Mouse (Mus musculus) naive thymus-derived CD4-positive, alpha-beta T cell, adult 5 months (primary cell): ENCODE measurements around the gene Rtkn2. TPM values are rescaled to one million over a fixed set of nuclear protein-coding genes. Genes with fewer than 3 reads are reported as not detected.

ENCODE experiments used
- polyA plus RNA-seq: library from polyadenylated mRNA; unstranded; fragments of 100-300 nt; shearing (Covaris generic); gene quantifications from one replicate; pipeline ENCODE4 v1.2.1, GENCODE M21; 2017

Gene Rtkn2
- 0.22 TPM for polyA plus RNA-seq

DNA sequence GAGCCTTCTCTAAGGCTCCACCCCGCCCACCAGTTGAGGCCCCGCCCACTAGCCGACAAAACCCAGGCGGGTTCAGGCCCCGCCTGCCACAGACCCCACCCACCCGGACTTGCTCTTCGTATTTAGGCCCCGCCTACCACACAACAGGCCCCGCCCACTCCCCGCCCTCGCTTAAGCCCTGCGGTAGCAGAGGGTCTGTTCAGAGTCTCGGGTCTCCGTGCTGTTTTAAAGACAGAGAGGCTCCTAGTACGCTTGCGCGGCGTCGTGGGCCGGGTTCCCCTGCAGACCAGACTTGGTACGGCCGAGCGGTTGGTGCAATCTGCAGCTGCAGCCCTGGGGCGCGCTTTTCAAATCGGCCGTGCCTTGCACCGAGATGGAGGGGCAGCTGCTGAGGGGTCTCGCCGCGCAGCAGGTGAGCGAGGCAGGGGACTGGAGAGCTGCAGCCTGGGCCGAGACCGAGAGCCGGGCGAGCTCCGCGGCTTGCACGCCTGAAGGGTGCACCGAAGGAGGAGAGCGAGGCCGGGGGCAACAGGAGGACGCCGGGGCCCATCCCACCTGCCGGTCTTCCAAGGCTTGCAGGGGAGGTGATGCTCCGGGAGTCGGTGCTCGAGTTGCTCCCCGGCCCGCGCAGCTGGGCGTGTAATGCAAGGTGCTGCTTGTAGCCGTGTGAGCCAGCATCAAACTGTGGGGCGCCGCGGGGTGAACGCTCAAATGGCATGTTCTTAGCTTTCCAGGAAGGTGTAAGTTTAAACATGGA lies at the start of gene Rtkn2:
TSS of gene Rtkn2 (plus strand) at position 170 of the 757 bp plus-strand sequence.

Other genes starting within 250 kb of the Rtkn2 start
- 2.5 TPM for gene Zfp365, start 66.9 kb upstream of the Rtkn2 start, polyA plus RNA-seq